Mouse (Mus musculus) heart, adult 2 months (tissue): ENCODE measurements around the gene Msantd2.

ENCODE experiments used
- CTCF ChIP-seq: fragments of 200-600 bp; IDR thresholded peaks from 2 replicates; pipeline ENCODE4 v1.8.1; 2022; ENCODE audit warnings: antibody characterized with exemption, mild to moderate bottlenecking, moderate library complexity
- POLR2A ChIP-seq: fragments of 200-500 bp; IDR thresholded peaks from 2 replicates; pipeline ENCODE4 v1.6.1; 2011; ENCODE audit warnings: mild to moderate bottlenecking, low read depth, low read length, control low read depth; ENCODE audit not compliant: insufficient read depth

GRCm38 (mm10) chr9:37519995-37520394 lies 30.9 kb downstream of the Msantd2 start:
- TF ChIP-seq CTCF (no peak), POLR2A (no peak)
